Mouse (Mus musculus): Measurements from ENCODE around the gene Pkig. TPM values are rescaled to one million over a fixed set of nuclear protein-coding genes. Genes with fewer than 3 reads are reported as not detected.
"Not testable (repeated sequence)": the region's sequence is repeated elsewhere in the genome, so short reads cannot be mapped to it uniquely, and the experiment has no call there.

The Pkig gene
- polyA plus RNA-seq, 1 experiment from 2014 or later = 119 TPM

DNA sequence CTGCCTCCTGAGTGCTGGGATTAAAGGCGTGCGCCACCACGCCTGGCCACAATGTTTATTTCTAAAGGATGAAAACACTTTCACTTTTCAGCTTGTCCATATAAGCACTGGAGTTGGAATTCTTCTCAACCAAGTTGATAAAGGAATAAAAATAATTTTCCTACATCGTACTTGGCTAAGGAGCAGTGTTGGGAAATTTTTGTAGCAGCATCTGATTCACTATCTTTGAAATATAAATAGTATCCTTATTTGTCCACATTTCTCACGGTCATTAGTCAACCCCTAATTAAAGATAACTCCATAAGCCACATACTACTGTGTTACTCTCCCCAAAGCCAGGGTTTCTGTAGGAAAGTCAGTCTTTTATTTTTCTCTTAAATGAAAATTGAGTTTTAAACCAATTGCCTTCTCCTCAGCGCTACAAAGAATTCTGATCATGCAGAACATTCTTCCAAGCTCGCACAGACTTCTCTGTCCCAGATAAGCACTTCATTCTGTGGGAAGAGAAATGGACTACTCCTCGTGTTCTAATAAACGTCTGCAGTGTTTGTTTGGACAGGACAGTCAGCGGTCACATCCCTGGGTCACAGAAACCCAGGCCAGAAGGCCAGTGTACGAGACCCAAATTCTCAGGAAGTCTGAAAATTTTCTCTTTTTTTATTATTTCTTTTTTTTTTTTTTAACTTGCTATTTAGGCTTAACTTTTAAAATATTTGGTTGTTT, 12.8 kb downstream of the Pkig start:
- H3K27me3 ChIP-seq = no peaks in the 10 kb centered on the region
- no peaks in the 10 kb centered on the region for H3K36me3 ChIP-seq
- H3K4me3 ChIP-seq = no peak overlapping the region
- no peak overlapping the region for H3K4me2 ChIP-seq
- no peak overlapping the region for H3K27ac ChIP-seq
- no peak for ATAC-seq (ENCODE audit: low FRiP score)
- no peaks in the 10 kb centered on the region for H3K9me3 ChIP-seq
- WGBS = 91% methylated on average over 11 of the region's 11 CpGs
- H3K9ac ChIP-seq = no peak overlapping the region
- H3K4me1 ChIP-seq (replicated peaks) = peaks cover 18% of the 10 kb centered on the region

DNA sequence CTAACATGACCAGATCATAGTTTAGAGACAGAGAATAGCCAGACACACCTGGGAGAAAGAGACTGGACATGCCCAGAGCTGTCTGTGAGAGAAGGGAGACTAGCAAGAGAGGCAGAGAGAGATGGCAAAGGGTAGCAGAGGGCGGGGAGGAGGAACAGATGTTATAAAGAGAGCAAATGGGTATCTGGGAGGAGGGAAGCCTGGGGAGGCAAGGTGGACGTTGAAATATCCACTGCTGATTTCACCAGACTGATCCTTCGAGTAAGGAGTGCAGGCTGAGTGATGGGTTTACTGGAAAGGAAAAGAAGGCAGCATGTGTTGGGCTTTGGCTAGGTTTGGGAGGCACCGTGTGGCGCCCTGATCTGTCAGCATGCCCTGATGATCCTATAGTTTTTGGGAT, 16.2 kb downstream of the Pkig start:
- Histone ChIP-seq H3K9me3 (no peaks in the 10 kb centered on the region), H3K27ac (no peak overlapping the region), H3K4me3 (no peak overlapping the region), H3K4me1 (replicated peaks) (peaks cover 25% of the 10 kb centered on the region), H3K27me3 (no peaks in the 10 kb centered on the region), H3K36me3 (no peaks in the 10 kb centered on the region), H3K9ac (no peak overlapping the region), H3K4me2 (no peak overlapping the region)
- ATAC-seq (ENCODE audit: low FRiP score) = no peak
- 78% methylated on average over 5 of the region's 5 CpGs for WGBS

DNA sequence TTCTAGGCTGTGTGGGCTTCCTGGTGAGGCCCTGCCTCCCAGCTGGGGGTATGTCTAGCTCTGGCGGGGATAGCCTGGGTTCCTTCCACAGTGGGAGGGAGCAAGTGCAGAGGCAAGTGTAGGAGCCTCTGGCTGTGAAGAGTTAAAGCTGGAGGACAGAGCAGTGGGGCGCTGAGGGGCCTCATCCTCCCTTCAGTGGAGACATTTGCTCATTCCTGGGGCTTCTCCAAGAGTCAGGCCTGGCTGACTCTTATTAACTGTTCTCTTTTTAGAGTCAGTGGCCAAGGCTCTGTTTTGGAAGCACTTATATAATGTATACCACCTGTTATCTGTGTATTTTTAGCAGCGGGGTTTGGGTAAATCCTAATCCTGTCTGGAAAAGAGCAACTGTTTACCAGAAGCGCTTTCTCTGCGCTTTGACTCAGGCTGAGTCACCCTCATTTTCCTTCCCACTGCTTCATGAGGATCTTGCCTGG, 17.0 kb downstream of the Pkig start:
- Histone ChIP-seq H3K4me1 (replicated peaks) (peaks cover 25% of the 10 kb centered on the region), H3K27ac (peak overlapping the region; percentile 40; the same call in 1 of the 2 replicates), H3K4me3 (no peak overlapping the region), H3K36me3 (no peaks in the 10 kb centered on the region), H3K4me2 (no peak overlapping the region), H3K27me3 (no peaks in the 10 kb centered on the region), H3K9me3 (no peaks in the 10 kb centered on the region), H3K9ac (no peak overlapping the region)
- 56% methylated on average over 5 of the region's 5 CpGs for WGBS
- no peak for ATAC-seq (ENCODE audit: low FRiP score)

DNA sequence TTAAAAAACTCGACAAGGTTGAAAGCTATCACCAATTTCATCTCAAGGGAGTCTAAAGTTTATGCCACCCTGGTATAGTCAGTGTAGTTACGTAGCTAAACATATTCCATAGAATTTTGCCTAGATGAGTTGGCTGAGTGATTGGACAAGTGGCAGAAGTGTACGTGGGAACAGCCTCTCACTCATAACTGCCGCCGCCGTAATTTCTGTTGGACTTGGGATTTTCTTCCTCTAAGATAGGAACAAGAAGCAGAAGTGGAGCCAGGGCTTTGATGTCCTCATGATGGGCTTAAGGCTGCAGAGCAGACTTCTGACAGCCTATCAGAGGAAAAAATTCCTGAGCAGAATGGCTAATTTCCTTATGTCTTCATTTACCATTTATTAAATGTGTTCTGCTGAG, 17.5 kb downstream of the Pkig start:
- H3K4me1 ChIP-seq (replicated peaks) = peaks cover 25% of the 10 kb centered on the region
- H3K9me3 ChIP-seq = no peaks in the 10 kb centered on the region
- H3K4me3 ChIP-seq = no peak overlapping the region
- H3K9ac ChIP-seq = no peak overlapping the region
- H3K27me3 ChIP-seq = no peaks in the 10 kb centered on the region
- no peak for ATAC-seq (ENCODE audit: low FRiP score)
- H3K4me2 ChIP-seq = no peak overlapping the region
- no peaks in the 10 kb centered on the region for H3K36me3 ChIP-seq
- peak overlapping the region; percentile 40; the same call in 1 of the 2 replicates for H3K27ac ChIP-seq
- WGBS = 79% methylated on average over 6 of the region's 6 CpGs

DNA sequence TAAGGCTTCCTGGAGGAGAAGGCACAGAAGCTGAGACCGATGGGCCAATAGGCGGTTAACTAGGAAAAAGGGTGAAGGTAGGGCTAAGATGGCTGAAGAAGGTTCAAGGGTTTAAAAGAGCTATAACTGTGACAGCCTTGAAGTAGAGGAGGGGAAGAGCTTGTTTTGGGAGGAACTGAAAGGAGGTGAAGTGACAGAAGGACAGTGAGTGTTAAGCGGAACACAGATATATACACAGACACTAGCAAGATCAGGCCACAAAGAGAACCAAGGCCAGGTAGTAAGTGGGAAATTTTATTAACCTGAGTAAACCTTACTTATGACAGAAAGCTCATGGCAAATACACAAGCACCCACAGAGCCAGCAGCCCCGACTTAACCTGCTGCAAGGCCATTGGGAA, 18.1 kb downstream of the Pkig start:
- Histone ChIP-seq H3K4me2 (no peak overlapping the region), H3K9ac (no peak overlapping the region), H3K9me3 (no peaks in the 10 kb centered on the region), H3K36me3 (no peaks in the 10 kb centered on the region), H3K4me3 (no peak overlapping the region), H3K27me3 (no peaks in the 10 kb centered on the region), H3K4me1 (replicated peaks) (peaks cover 25% of the 10 kb centered on the region), H3K27ac (no peak overlapping the region)
- no peak for ATAC-seq (ENCODE audit: low FRiP score)
- WGBS = 92% methylated on average over 4 of the region's 4 CpGs

DNA sequence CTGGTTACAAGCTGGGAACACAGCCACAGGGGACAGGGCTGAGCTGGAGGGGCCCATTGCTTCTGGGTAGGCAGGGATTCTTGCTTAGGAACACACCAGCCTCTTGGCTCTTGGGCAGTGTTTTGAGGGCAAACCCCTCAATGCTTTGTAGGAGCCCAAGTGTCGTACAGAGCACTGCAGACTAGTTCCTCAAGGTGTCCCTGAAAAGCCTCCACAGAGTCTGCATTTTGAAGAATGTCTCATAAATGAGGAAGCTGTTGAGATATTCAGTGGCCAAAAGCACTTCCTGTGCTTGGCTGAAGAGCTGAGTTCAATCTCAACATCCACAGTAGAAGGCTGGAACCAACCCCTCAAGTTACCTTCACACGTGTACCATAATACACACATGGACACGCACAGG, 18.6 kb downstream of the Pkig start:
- H3K27ac ChIP-seq = no peak overlapping the region
- H3K4me2 ChIP-seq = no peak overlapping the region
- 95% methylated on average over 3 of the region's 3 CpGs for WGBS
- no peaks in the 10 kb centered on the region for H3K9me3 ChIP-seq
- H3K4me3 ChIP-seq = no peak overlapping the region
- H3K9ac ChIP-seq = no peak overlapping the region
- peaks cover 25% of the 10 kb centered on the region for H3K4me1 ChIP-seq (replicated peaks)
- no peaks in the 10 kb centered on the region for H3K36me3 ChIP-seq
- no peaks in the 10 kb centered on the region for H3K27me3 ChIP-seq
- ATAC-seq (ENCODE audit: low FRiP score) = no peak

DNA sequence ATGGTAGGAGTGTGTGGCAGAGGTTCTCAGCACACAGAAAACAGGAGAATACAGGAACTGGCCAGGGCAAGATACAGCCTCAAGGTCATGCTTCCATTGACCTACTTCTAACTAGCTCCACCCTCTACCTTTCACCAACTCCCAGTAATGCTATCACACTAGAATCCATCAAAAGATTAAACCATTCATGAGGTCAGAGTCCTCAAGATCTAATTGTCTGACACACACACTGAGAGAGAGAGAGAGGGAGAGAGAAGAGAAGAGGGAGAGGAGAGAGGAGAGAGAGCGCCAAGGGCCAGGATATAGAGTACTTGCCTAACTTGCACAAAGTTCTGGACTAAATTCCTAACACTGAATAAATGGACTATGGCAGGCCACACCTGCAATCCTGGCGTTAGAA, 24.2 kb downstream of the Pkig start:
- H3K27ac ChIP-seq = no peak overlapping the region
- H3K9ac ChIP-seq = no peak overlapping the region
- H3K4me1 ChIP-seq (replicated peaks) = peaks cover 12% of the 10 kb centered on the region
- H3K4me2 ChIP-seq = no peak overlapping the region
- H3K9me3 ChIP-seq = no peaks in the 10 kb centered on the region
- H3K27me3 ChIP-seq = no peaks in the 10 kb centered on the region
- no peak overlapping the region for H3K4me3 ChIP-seq
- WGBS = 87% methylated on average over 2 of the region's 2 CpGs
- ATAC-seq (ENCODE audit: low FRiP score) = no peak
- no peaks in the 10 kb centered on the region for H3K36me3 ChIP-seq

DNA sequence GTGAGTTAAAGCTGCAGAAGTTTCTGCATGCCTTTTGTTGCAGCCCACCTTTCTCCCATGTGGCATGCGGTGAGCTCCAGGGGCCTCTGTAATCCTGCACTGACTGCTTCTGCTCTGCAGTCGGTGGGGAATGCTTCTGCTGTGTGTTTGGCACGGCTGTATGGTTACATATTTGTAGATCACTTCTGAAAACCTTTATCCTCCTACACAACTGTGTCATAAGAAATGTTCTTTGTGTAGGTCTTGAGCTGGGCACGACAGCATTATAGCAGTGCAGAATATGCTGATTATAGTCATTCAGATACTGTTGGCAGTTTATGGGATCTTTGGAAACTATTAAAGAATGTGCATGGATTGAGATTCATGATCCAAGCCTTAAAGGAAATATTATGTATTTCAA, 27.1 kb downstream of the Pkig start:
- ATAC-seq (ENCODE audit: low FRiP score) = no peak
- H3K36me3 ChIP-seq = no peaks in the 10 kb centered on the region
- H3K27me3 ChIP-seq = no peaks in the 10 kb centered on the region
- H3K4me2 ChIP-seq = no peak overlapping the region
- WGBS = 67% methylated on average over 4 of the region's 4 CpGs
- H3K4me3 ChIP-seq = no peak overlapping the region
- no peak overlapping the region for H3K9ac ChIP-seq
- no peaks in the 10 kb centered on the region for H3K9me3 ChIP-seq
- peaks cover 22% of the 10 kb centered on the region for H3K4me1 ChIP-seq (replicated peaks)
- H3K27ac ChIP-seq = peak overlapping the region; percentile 55; the same call in 1 of the 2 replicates

DNA sequence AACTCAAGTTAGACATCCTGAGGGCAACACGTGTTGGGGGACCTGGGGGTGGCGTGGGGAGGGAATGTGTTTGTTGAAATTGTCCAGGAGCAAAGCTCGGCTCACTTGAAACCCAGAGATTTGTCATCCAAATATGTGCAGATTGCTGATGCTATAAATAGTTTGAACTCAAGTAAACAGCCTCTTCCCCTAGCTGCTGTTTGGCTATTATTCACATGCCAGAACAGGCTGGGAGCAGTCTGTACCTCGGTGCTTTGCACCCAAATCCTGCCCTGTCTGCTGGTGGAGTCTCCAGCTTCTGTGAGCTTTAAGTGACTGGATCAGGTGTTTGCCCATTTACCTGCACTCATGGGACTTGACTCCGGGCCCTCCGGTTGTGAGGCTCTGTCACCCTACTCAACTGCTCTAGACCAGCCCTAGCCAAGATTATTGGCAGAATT, 27.6 kb downstream of the Pkig start:
- ATAC-seq (ENCODE audit: low FRiP score) = no peak
- no peaks in the 10 kb centered on the region for H3K9me3 ChIP-seq

DNA sequence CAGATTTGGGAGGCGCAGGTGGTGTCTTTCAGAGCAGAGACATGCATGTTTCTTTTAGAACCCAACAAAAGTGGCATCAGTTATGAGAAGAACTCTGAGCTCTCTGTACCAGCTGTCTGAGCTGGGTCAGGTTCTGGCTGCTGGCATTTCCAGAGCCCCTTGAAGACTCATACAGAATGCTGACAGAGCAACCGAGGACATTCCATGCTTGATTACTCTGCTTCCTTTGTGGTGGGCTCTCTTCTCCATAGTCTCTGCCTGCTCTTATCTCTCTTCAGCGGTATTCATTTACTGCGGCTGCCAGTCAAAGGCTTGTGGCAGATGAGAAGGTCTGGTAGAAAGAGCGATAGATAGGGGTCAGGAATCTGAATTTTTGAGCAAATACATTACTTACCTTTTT, 28.0 kb downstream of the Pkig start:
- WGBS = 85% methylated on average over 5 of the region's 5 CpGs
- no peak for ATAC-seq (ENCODE audit: low FRiP score)
- Histone ChIP-seq H3K4me1 (replicated peaks) (peaks cover 31% of the 10 kb centered on the region), H3K36me3 (no peaks in the 10 kb centered on the region), H3K4me2 (no peak overlapping the region), H3K9me3 (no peaks in the 10 kb centered on the region), H3K4me3 (no peak overlapping the region), H3K27ac (peak overlapping the region; percentile 23; the same call in 1 of the 2 replicates), H3K27me3 (no peaks in the 10 kb centered on the region), H3K9ac (no peak overlapping the region)

More for the DNA sequence above, 27.6 kb downstream of the Pkig start:
- Histone ChIP-seq H3K27me3 (no peaks in the 10 kb centered on the region), H3K9ac (no peak overlapping the region), H3K36me3 (no peaks in the 10 kb centered on the region), H3K27ac (peak overlapping the region; percentile 30; the same call in 1 of the 2 replicates), H3K4me2 (no peak overlapping the region), H3K4me3 (no peak overlapping the region), H3K4me1 (replicated peaks) (peaks cover 27% of the 10 kb centered on the region)
- 79% methylated on average over 6 of the region's 6 CpGs for WGBS

DNA sequence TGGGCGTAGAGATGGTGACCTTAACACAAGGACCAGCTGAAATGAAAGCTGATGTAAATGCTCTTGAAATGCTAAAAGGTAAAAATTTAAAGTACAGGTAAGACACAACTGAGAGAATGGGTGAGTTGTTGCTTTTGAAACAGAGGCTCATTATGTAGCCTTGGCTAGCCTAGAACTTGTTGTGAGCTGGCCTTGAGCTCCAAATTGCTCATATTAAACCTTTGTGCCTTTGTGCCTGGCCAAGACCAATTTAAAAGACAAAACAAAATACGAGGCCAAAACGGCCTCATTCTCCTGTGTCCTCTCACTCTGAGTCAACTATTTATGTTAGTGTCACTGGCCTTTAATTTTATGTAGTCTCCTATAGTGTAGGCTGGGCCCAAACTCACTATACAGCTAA, 28.7 kb downstream of the Pkig start:
- WGBS = 82% methylated on average over 3 of the region's 3 CpGs
- Histone ChIP-seq H3K9ac (no peak overlapping the region), H3K4me1 (replicated peaks) (peaks cover 31% of the 10 kb centered on the region), H3K9me3 (no peaks in the 10 kb centered on the region), H3K36me3 (no peaks in the 10 kb centered on the region), H3K4me3 (no peak overlapping the region), H3K27ac (no peak overlapping the region), H3K4me2 (no peak overlapping the region), H3K27me3 (no peaks in the 10 kb centered on the region)
- no peak for ATAC-seq (ENCODE audit: low FRiP score)

DNA sequence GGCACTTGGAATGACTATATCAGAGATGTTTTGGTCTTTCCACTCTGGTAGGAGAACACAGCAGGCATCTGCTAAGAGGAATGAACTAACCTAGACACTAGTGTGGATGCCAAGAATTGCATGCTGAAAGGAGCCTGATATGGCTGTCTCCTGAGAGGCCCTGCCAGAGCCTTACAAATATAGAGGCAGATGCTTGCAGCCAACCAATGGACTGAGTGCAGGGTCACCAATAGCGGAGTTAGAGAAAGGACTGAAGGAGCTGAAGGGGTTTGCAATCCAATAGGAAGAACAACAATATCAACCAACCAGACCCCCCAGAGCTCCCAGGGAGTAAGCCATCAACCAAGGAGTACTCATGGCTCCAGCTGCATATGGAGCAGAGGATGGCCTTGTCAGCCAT, 30.2 kb downstream of the Pkig start:
- 90% methylated on average over 1 of the region's 1 CpGs for WGBS
- H3K36me3 ChIP-seq; H3K27ac ChIP-seq; H3K9ac ChIP-seq; ATAC-seq (ENCODE audit: low FRiP score); H3K4me2 ChIP-seq; H3K4me3 ChIP-seq; H3K27me3 ChIP-seq; H3K9me3 ChIP-seq: not testable (repeated sequence)
- peaks cover 38% of the 10 kb centered on the region for H3K4me1 ChIP-seq (replicated peaks)

DNA sequence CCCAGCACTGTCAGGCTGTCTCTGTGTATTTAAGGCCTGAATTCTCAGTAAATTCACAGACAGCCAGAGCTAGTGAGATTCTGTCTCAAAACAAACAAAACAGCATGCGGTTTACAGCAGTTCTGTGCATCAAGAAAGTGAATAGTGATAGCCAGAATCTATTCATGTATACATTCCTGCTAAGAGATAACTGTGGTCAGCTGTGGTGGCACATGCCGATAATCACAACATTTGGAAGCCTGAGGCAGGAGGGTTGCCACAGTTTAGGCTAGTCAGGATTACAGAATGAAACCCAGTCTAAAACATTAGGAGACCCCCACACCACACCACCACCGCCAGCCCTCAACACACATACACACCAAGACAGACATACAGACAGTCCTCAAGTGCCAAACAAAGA, 31.6 kb downstream of the Pkig start:
- no peak overlapping the region for H3K4me3 ChIP-seq
- H3K27me3 ChIP-seq = no peaks in the 10 kb centered on the region
- H3K27ac ChIP-seq = 0 out of 2 replicates have a peak overlapping the region, but pooled peaks have one; percentile 19
- ATAC-seq (ENCODE audit: low FRiP score) = no peak
- no peak overlapping the region for H3K4me2 ChIP-seq
- peak overlapping the region; percentile 24; the same call in 1 of the 2 replicates for H3K9ac ChIP-seq
- H3K36me3 ChIP-seq = no peaks in the 10 kb centered on the region
- 87% methylated on average over 3 of the region's 3 CpGs for WGBS
- no peaks in the 10 kb centered on the region for H3K9me3 ChIP-seq
- H3K4me1 ChIP-seq (replicated peaks) = peaks cover 43% of the 10 kb centered on the region
